Mouse (Mus musculus): Measurements from ENCODE around the gene Unc13b.
"Not testable (repeated sequence)": the region's sequence is repeated elsewhere in the genome, so short reads cannot be mapped to it uniquely, and the experiment has no call there.

The Unc13b gene

GRCm38 (mm10) chr4:43091183-43091582, 32.4 kb downstream of the Unc13b start:
- no peak for DNase-seq (ENCODE audit: low read depth)

GRCm38 (mm10) chr4:43113491-43113890, 54.7 kb downstream of the Unc13b start:
- no peak for DNase-seq (ENCODE audit: low read depth)

DNA sequence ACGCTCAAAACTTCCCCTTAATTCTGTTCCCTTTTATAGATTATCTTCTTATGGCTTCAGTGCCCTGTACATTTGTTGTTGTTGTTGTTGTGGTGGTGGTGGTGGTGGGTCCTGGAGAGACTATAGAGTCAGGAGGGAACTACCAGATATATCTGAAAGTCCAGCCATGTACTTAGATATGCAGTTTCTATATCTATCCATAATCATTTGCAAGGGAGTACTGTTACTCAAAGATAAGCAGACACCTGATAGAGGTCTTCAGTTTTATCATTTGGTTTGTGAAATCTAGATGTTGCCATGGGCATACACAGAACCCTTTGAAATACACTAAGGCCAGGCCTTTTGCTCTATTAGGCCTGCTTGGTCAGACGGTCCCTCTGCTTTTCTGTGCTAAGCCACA, 55.8 kb downstream of the Unc13b start:
- DNase-seq (ENCODE audit: low read depth), result peak; percentile 2

GRCm38 (mm10) chr4:43114946-43115345, 56.2 kb downstream of the Unc13b start:
- DNase-seq (ENCODE audit: low read depth), result peak; percentile 48

DNA sequence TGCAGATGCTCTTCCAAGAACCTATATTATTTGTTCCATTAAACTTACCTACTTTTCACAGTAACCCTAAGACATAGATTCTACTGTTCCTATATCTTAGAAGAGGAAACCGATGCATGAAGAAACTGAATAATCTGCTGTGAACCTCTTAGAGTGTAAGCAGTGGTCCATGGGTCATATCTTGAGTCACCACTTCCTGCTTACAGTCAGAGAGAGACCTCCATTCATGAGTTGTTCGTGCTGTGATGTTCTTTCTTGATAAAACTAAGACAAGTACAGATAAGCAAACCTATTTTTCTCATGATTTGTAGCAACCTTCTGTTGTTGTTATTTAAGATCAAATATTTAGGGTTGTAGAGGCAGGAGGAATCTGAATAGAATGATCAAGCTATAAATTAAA, 57.5 kb downstream of the Unc13b start:
- no peak for DNase-seq (ENCODE audit: low read depth)

DNA sequence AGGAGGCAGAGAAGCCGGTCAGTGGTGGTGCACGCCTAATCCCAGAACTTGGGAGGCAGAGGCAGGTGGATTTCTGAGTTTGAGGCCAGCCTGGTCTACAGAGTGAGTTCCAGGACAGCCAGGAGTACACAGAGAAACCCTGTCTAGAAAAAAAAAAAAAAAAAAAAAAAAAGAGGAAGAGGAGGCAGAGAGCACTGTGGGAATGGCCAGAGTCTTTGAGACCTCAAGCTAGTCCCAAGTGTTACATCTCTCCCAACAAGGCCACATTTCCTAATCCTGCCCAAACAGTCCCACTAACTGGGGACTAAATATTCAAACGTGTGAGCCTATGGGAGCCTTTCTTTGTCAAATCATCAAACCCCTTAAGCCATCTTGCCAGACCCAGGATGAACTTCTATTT, 71.0 kb downstream of the Unc13b start:
- DNase-seq (ENCODE audit: low read depth), result no peak

DNA sequence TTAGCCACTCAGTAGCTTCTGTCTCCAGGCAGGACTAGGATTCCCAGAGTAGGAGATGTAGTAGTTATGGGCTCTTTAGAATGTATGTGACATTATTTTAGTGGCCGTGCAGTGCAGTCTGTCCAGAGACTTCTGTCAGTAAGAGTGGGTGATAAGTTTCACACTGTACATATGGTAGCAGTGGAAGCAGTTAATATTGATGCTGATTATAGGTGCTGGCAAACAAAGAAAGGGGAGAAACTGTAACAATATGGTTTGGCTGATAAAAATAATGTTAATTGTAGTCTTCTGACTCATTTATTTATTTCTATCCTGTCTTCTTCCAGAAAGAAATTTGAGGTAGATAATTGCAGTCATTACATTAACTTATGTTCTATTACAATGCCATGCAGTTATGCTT, 83.9 kb downstream of the Unc13b start:
- no peak for DNase-seq (ENCODE audit: low read depth)

- not testable (repeated sequence) for DNase-seq (ENCODE audit: low read depth)
Measured at GRCm38 (mm10) chr4:43152413-43152812, 93.7 kb downstream of the Unc13b start.

- no peak for DNase-seq (ENCODE audit: low read depth)
Measured at GRCm38 (mm10) chr4:43160045-43160444, 101.3 kb downstream of the Unc13b start.

GRCm38 (mm10) chr4:43161124-43161657, 102.4 kb downstream of the Unc13b start:
- no peak for DNase-seq (ENCODE audit: low read depth)

DNA sequence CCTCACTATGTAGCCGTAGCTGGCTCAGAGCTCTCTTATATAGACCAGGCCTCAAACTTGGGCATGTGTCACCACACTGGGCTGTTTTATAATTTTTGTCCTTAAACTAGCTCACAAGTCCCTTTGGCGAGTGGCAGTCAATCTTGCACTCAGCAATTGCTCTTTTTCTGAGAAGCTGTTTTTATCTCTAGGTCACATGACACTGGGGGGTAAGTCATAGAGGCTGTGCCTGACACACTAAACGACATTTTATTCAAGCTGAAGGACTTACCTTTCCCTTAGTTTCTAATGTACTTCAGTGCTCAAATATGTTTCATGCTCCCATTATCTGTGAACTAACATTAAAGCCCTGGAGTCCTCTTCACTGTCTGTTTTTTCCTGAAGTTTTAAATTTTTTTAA, 104.5 kb downstream of the Unc13b start:
- DNase-seq (ENCODE audit: low read depth), result no peak

DNA sequence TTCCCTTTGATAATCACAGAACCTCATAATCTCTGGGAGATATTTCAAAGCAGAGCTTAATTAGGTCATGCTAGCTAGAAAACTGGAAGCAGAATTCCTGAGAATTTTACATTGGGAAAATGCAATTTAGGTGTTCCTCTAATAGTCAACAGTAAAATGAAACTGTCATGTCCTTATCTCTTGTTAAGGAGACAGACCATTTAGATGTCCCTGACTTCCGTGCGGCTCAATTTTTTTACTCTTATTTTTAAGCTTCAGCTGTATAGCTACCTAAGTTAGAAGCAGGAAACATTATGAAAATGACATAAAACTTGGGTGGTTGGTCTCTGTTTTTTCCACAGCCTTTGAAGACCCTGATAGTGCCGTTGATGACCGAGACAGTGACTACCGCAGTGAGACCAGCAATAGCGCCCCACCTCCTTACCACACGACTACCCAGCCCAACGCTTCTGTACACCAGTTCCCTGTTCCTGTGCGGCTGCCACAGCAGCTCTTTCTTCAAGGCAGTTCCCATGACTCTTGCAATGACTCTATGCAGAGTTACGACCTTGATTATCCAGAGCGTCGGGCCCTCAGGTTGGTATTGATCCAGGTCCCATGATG, 106.8 kb downstream of the Unc13b start:
- DNase-seq (ENCODE audit: low read depth), result no peak

- no peak for DNase-seq (ENCODE audit: low read depth)
Measured at GRCm38 (mm10) chr4:43170028-43170427, 111.3 kb downstream of the Unc13b start.

DNA sequence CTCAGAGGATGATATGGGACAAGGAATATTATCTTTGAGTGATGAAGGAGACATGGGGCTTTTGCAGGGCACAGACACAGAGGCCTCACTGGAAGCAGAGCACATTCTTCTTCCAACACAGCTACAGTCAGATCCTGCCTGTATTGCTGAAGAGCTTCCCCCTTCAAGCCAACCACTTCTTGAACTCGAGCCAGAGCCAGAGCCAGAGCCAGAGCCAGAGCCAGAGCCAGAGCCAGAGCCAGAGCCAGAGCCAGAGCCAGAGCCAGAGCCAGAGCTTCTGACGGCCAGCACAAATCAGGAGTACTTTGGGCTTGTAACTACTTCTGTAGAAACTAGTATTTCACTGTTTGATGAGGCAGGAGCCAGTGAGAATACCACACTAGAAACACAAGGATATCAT, 118.4 kb downstream of the Unc13b start:
- no peak for DNase-seq (ENCODE audit: low read depth)

GRCm38 (mm10) chr4:43182474-43183168, 123.9 kb downstream of the Unc13b start:
- DNase-seq (ENCODE audit: low read depth), result no peak

DNA sequence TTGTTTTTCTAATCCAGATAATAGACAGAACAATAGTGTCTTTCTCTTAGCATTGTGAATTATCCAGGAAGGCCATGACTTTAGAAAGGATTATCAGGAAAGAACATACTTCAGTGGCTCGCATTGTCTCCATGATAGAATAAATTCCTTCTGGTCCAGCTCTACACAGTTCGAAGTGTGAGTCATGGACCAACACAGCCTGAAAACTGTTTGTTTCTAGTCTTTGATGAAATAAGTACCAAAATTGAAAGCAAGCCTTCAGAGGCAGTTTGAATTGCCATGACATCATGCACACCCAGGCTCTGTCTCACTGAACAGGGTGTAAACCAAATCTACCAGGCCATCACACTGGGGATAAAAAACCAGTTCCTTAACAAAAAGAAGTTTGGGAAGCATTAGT, 128.7 kb downstream of the Unc13b start:
- no peak for DNase-seq (ENCODE audit: low read depth)

DNA sequence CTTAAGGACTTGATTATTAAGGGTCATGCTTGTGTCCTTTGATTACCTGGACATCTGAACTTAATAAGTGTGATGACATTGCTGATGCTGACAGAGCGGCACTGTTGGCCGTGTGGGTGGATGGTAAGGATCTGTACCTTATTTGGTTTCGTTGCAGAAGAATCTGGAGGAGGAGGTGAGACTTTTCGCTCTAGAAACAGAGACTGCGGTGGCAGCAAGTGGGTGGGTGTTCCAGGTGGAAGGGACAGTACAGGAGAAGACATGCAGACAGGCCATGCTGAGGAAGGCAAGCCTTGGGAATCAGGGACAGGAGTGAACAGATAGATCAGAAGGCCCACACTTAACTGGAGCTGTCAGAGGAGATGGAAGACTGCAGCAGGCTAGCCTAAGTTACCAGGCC, 130.6 kb downstream of the Unc13b start:
- no peak for DNase-seq (ENCODE audit: low read depth)

GRCm38 (mm10) chr4:43204946-43205345, 146.2 kb downstream of the Unc13b start:
- no peak for DNase-seq (ENCODE audit: low read depth)

GRCm38 (mm10) chr4:43205571-43205970, 146.8 kb downstream of the Unc13b start:
- no peak for DNase-seq (ENCODE audit: low read depth)

GRCm38 (mm10) chr4:43206989-43207388, 148.2 kb downstream of the Unc13b start:
- no peak for DNase-seq (ENCODE audit: low read depth)

- DNase-seq (ENCODE audit: low read depth), result no peak
Measured at GRCm38 (mm10) chr4:43209081-43209579, 150.4 kb downstream of the Unc13b start.

DNA sequence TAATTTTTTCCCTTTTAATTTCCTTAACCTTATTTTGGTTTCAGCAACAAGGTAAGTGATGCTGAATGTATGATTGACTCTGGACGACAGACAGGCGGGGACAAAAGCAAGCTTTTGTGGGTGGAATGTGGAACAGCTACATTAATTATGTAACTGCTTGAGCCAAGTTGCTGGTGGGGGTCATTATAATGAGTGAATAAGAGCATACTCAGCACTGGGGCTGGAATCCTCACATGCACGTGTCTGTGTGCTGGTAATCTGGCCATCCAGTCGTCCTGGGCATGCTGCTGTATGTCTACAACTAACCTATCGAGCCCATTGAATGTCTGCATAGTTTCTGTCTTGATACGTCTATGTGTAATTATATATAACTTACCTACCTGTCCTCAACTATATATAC, 150.9 kb downstream of the Unc13b start:
- DNase-seq (ENCODE audit: low read depth), result no peak

- DNase-seq (ENCODE audit: low read depth), result no peak
Measured at GRCm38 (mm10) chr4:43216491-43216890, 157.7 kb downstream of the Unc13b start.

GRCm38 (mm10) chr4:43217997-43218396, 159.2 kb downstream of the Unc13b start:
- no peak for DNase-seq (ENCODE audit: low read depth)
